Mouse (Mus musculus): Measurements from ENCODE around the gene Dnaaf5.

GRCm38 (mm10) chr5:139183601-139184000 is 33.6 kb downstream of the Dnaaf5 start:
- TF ChIP-seq CTCF (IDR thresholded peaks at IDR 0.05; ENCODE audit: extremely low read depth, insufficient read depth, low read length) (no peak), POLR2A (IDR thresholded peaks at IDR 0.05; ENCODE audit: extremely low read depth, insufficient read depth, low read length) (no peak)

Measured in cortical plate, adult 2 months (tissue).